ENCODE assay signal across 21 mouse cellular contexts in genomic region chr1:56800611-56801010, GRCm38 (mm10).
DNase-seq lines count a peak whose midpoint lies in the region; ATAC-seq lines count a peak whose summit lies in the region.
"Had no signal": no experiment of that assay in that cellular context is flagged by ENCODE, and none has a peak within 500 bp of the region (broad histone marks: within the 10 kb centered on the region; RNA-seq: fewer than 3 reads in every experiment).

No protein-coding gene starts in this region.

- no peak overlapping the region for H3K9ac ChIP-seq in neural tube, embryonic 14.5 days (replicated peaks; ENCODE audit: low read depth, low read length)
- H3K9ac ChIP-seq in neural tube, embryonic 15.5 days (replicated peaks): no peak overlapping the region
- H3K9ac ChIP-seq in forebrain, embryonic 16.5 days (replicated peaks; ENCODE audit: low read depth, low read length): no peak overlapping the region
- no peak overlapping the region for H3K9ac ChIP-seq in kidney, embryonic 14.5 days (ENCODE audit: low read depth, low read length)
- H3K9ac ChIP-seq: embryonic facial prominence, embryonic 15.5 days; hindbrain, embryonic 12.5 days had no signal

- no peaks in the 10 kb centered on the region for H3K9me3 ChIP-seq in neural tube, embryonic 14.5 days (ENCODE audit: control insufficient read depth, low read length)
- H3K9me3 ChIP-seq in neural tube, embryonic 15.5 days (replicated peaks): no peaks in the 10 kb centered on the region
- no peaks in the 10 kb centered on the region for H3K9me3 ChIP-seq in forebrain, embryonic 16.5 days (ENCODE audit: control insufficient read depth, low read length)
- H3K9me3 ChIP-seq in kidney, embryonic 14.5 days (ENCODE audit: control insufficient read depth, low read length): no peaks in the 10 kb centered on the region
- H3K9me3 ChIP-seq: embryonic facial prominence, embryonic 15.5 days; heart, embryonic 10.5 days; hindbrain, embryonic 12.5 days had no signal

- H3K27me3 ChIP-seq in neural tube, embryonic 14.5 days (ENCODE audit: control insufficient read depth, insufficient read depth, low read length): no peaks in the 10 kb centered on the region
- H3K27me3 ChIP-seq in neural tube, embryonic 15.5 days (replicated peaks): no peaks in the 10 kb centered on the region
- H3K27me3 ChIP-seq in forebrain, embryonic 16.5 days (replicated peaks; ENCODE audit: control insufficient read depth, insufficient read depth, low read length): no peaks in the 10 kb centered on the region
- H3K27me3 ChIP-seq in kidney, embryonic 14.5 days (ENCODE audit: control insufficient read depth, insufficient read depth, low read length): no peaks in the 10 kb centered on the region
- H3K27me3 ChIP-seq: embryonic facial prominence, embryonic 15.5 days; hindbrain, embryonic 12.5 days had no signal

- no peaks in the 10 kb centered on the region for H3K36me3 ChIP-seq in neural tube, embryonic 14.5 days (ENCODE audit: control insufficient read depth, insufficient read depth, low read length)
- H3K36me3 ChIP-seq in neural tube, embryonic 15.5 days: no peaks in the 10 kb centered on the region
- peaks cover 5% of the 10 kb centered on the region; the same call in 1 of the 2 replicates for H3K36me3 ChIP-seq in forebrain, embryonic 16.5 days (ENCODE audit: control insufficient read depth, insufficient read depth)
- no peaks in the 10 kb centered on the region for H3K36me3 ChIP-seq in kidney, embryonic 14.5 days (ENCODE audit: control insufficient read depth, insufficient read depth, low read length)
- H3K36me3 ChIP-seq: heart, embryonic 10.5 days; hindbrain, embryonic 12.5 days had no signal

- DNase-seq in heart, adult 11 months: peak; percentile 13
- DNase-seq in heart, adult 8-10 months (ENCODE audit: low spot score): no peak
- DNase-seq in urinary bladder, adult 18-20 months (ENCODE audit: low spot score in 2 of 2): no peak
- DNase-seq in natural killer cell, adult 2 months (ENCODE audit: low spot score in 2 of 2): no peak
- DNase-seq: adrenal gland, postnatal 14 days; cerebellum, adult 18-20 months; cerebellum, postnatal 14 days; embryo, embryonic 11 days; gastrocnemius, adult 2 months; gastrocnemius, postnatal 25 days; heart, postnatal 10 days; heart, postnatal 4 days had no signal

- 60% methylated on average over 7 of the region's 7 CpGs for WGBS in neural tube, embryonic 14.5 days
- 51% methylated on average over 7 of the region's 7 CpGs for WGBS in neural tube, embryonic 15.5 days
- WGBS in forebrain, embryonic 16.5 days: 25% methylated on average over 7 of the region's 7 CpGs
- 79% methylated on average over 7 of the region's 7 CpGs for WGBS in kidney, embryonic 14.5 days

- peak; percentile 31; the same call in 1 of the 2 replicates for ATAC-seq in neural tube, embryonic 14.5 days (ENCODE audit: low read depth)
- ATAC-seq in neural tube, embryonic 15.5 days (ENCODE audit: low FRiP score): no peak
- ATAC-seq in forebrain, embryonic 16.5 days: peak; percentile 37; the same call in 1 of the 2 replicates
- no peak for ATAC-seq in kidney, embryonic 14.5 days (ENCODE audit: low FRiP score, low TSS enrichment)
- ATAC-seq: intestine, embryonic 16.5 days had no signal

- H3K4me2 ChIP-seq in neural tube, embryonic 14.5 days (ENCODE audit: low read depth, low read length): no peak overlapping the region
- H3K4me2 ChIP-seq in neural tube, embryonic 15.5 days: no peak overlapping the region
- no peak overlapping the region for H3K4me2 ChIP-seq in forebrain, embryonic 16.5 days (ENCODE audit: low read length)
- H3K4me2 ChIP-seq in kidney, embryonic 14.5 days (replicated peaks; ENCODE audit: low read depth, low read length): no peak overlapping the region
- H3K4me2 ChIP-seq: embryonic facial prominence, embryonic 15.5 days; hindbrain, embryonic 12.5 days had no signal

- H3K4me3 ChIP-seq in neural tube, embryonic 14.5 days (ENCODE audit: low read depth, low read length): no peak overlapping the region
- H3K4me3 ChIP-seq in neural tube, embryonic 15.5 days (replicated peaks): no peak overlapping the region
- no peak overlapping the region for H3K4me3 ChIP-seq in forebrain, embryonic 16.5 days (replicated peaks; ENCODE audit: low read length)
- no peak overlapping the region for H3K4me3 ChIP-seq in kidney, embryonic 14.5 days (ENCODE audit: low read length)
- H3K4me3 ChIP-seq: embryonic facial prominence, embryonic 15.5 days; erythroblast, embryonic 14.5 days; gastrocnemius, adult 2 months; heart, embryonic 10.5 days; hindbrain, embryonic 12.5 days had no signal

- H3K4me1 ChIP-seq in neural tube, embryonic 14.5 days (ENCODE audit: control insufficient read depth, insufficient read depth, low read length): no peaks in the 10 kb centered on the region
- no peaks in the 10 kb centered on the region for H3K4me1 ChIP-seq in neural tube, embryonic 15.5 days
- H3K4me1 ChIP-seq in forebrain, embryonic 16.5 days (replicated peaks; ENCODE audit: control insufficient read depth, insufficient read depth, low read length): no peaks in the 10 kb centered on the region
- no peaks in the 10 kb centered on the region for H3K4me1 ChIP-seq in kidney, embryonic 14.5 days (ENCODE audit: control insufficient read depth, insufficient read depth, low read length)
- H3K4me1 ChIP-seq: embryonic facial prominence, embryonic 15.5 days; heart, embryonic 10.5 days; hindbrain, embryonic 12.5 days had no signal

- H3K27ac ChIP-seq in neural tube, embryonic 14.5 days (ENCODE audit: low read depth, low read length): no peak overlapping the region
- H3K27ac ChIP-seq in neural tube, embryonic 15.5 days (replicated peaks): no peak overlapping the region
- no peak overlapping the region for H3K27ac ChIP-seq in forebrain, embryonic 16.5 days (ENCODE audit: low read length)
- no peak overlapping the region for H3K27ac ChIP-seq in kidney, embryonic 14.5 days (ENCODE audit: low read depth, low read length)
- H3K27ac ChIP-seq: embryonic facial prominence, embryonic 15.5 days; gastrocnemius, adult 2 months; heart, embryonic 10.5 days; hindbrain, embryonic 12.5 days had no signal

Comparison
In these comparisons a context has a peak if more than half of its experiments do, and no peak if none do; other contexts are left out.
1. ATAC-seq: peak in neural tube, embryonic 14.5 days (single experiment) and forebrain, embryonic 16.5 days (single experiment); none in neural tube, embryonic 15.5 days (single experiment) and kidney, embryonic 14.5 days (single experiment).